In genomic region chr1:131695308-131695707, GRCm38 (mm10) we compare ENCODE assay signal across 26 mouse cellular contexts. TPM values are rescaled to one million over a fixed set of nuclear protein-coding genes. Genes with fewer than 3 reads are reported as not detected.
"Had no signal": no experiment of that assay in that cellular context is flagged by ENCODE, and none has a peak within 500 bp of the region (broad histone marks: within the 10 kb centered on the region; RNA-seq: fewer than 3 reads in every experiment).

No protein-coding gene starts in this region.

- DNase-seq: gastrocnemius, postnatal 14 days; gastrocnemius, postnatal 36 days; heart, adult 11 months; heart, adult 2 months; heart, postnatal 14 days; heart, postnatal 36 days; kidney, adult 18-20 months; kidney, adult 8-10 months; kidney, postnatal 14 days; kidney, postnatal 36 days; layer of hippocampus, adult 9-11 months; layer of hippocampus, postnatal 36 days; left cerebral cortex, postnatal 4 days had no signal

- H3K4me1 ChIP-seq: hindbrain, embryonic 13.5 days; hindbrain, embryonic 15.5 days; limb, embryonic 13.5 days; liver, embryonic 12.5 days had no signal

- H3K4me2 ChIP-seq: heart, embryonic 11.5 days; heart, embryonic 13.5 days; heart, embryonic 15.5 days; hindbrain, embryonic 13.5 days; hindbrain, embryonic 15.5 days; limb, embryonic 13.5 days; limb, embryonic 15.5 days; liver, embryonic 12.5 days had no signal

- H3K27me3 ChIP-seq: heart, embryonic 13.5 days; heart, embryonic 15.5 days; hindbrain, embryonic 13.5 days; hindbrain, embryonic 15.5 days; limb, embryonic 13.5 days; limb, embryonic 15.5 days; liver, embryonic 12.5 days had no signal

- H3K36me3 ChIP-seq: heart, embryonic 13.5 days; heart, embryonic 15.5 days; hindbrain, embryonic 13.5 days; hindbrain, embryonic 15.5 days; limb, embryonic 13.5 days; limb, embryonic 15.5 days; liver, embryonic 12.5 days had no signal

- H3K4me3 ChIP-seq: heart, adult 2 months; heart, embryonic 13.5 days; heart, embryonic 15.5 days; hindbrain, embryonic 13.5 days; hindbrain, embryonic 15.5 days; limb, embryonic 13.5 days; limb, embryonic 15.5 days; liver, embryonic 12.5 days had no signal

- H3K9ac ChIP-seq: heart, embryonic 13.5 days; heart, embryonic 15.5 days; hindbrain, embryonic 13.5 days; hindbrain, embryonic 15.5 days; limb, embryonic 13.5 days; limb, embryonic 15.5 days; liver, embryonic 12.5 days; liver, embryonic 14.5 days had no signal

- ATAC-seq: hindbrain, postnatal 0 days; liver, embryonic 12.5 days had no signal

- H3K9me3 ChIP-seq: heart, embryonic 13.5 days; heart, embryonic 15.5 days; hindbrain, embryonic 13.5 days; hindbrain, embryonic 15.5 days; limb, embryonic 13.5 days; limb, embryonic 15.5 days; liver, embryonic 12.5 days had no signal

- H3K27ac ChIP-seq: heart, adult 2 months; heart, embryonic 13.5 days; heart, embryonic 15.5 days; hindbrain, embryonic 13.5 days; hindbrain, embryonic 15.5 days; hindbrain, postnatal 0 days; kidney, postnatal 0 days; limb, embryonic 13.5 days; limb, embryonic 15.5 days; liver, embryonic 12.5 days; liver, embryonic 14.5 days had no signal

RNA-seq across cellular contexts. Expression of gene Slc26a9, which starts 48.5 kb away (rescaled TPM):
- polyA plus RNA-seq: heart, embryonic 11.5 days; limb, embryonic 11.5 days; limb, embryonic 13.5 days; liver, adult 2 months; liver, embryonic 12.5 days had no signal

RNA-seq across cellular contexts. Expression of gene Ctse, which starts 57.2 kb away (rescaled TPM):
- polyA plus RNA-seq: hindbrain, embryonic 13.5 days; hindbrain, embryonic 15.5 days; hindbrain, postnatal 0 days had no signal
